Mouse (Mus musculus) limb, embryonic 10.5 days (tissue): ENCODE results near the gene Rhox2h. TPM values are rescaled to one million over a fixed set of nuclear protein-coding genes. Genes with fewer than 3 reads are reported as not detected.
"Not testable (repeated sequence)": the region's sequence is repeated elsewhere in the genome, so short reads cannot be mapped to it uniquely, and the experiment has no call there.

Experiments
- DNase-seq: peaks from one replicate; pipeline ENCODE4 v3.0.0-alpha.2; 2017; ENCODE audit warnings: low spot score
- H3K27ac ChIP-seq: fragments of 300-500 bp; sonication (generic); 2 replicates; pipeline ENCODE4 v1.5.1; 2016; ENCODE audit warnings: mild to moderate bottlenecking
- H3K27me3 ChIP-seq: fragments of 300-500 bp; sonication (generic); 2 replicates; pipeline ENCODE4 v1.6.1; 2016; ENCODE audit warnings: low read depth, mild to moderate bottlenecking; ENCODE audit not compliant: poor library complexity, severe bottlenecking
- H3K36me3 ChIP-seq: fragments of 300-500 bp; sonication (generic); 2 replicates; pipeline ENCODE4 v1.6.1; 2016; ENCODE audit warnings: mild to moderate bottlenecking, moderate library complexity
- H3K4me1 ChIP-seq: fragments of 300-500 bp; sonication (generic); 2 replicates; pipeline ENCODE4 v1.6.1; 2016
- H3K4me3 ChIP-seq: fragments of 300-500 bp; sonication (generic); 2 replicates; pipeline ENCODE4 v1.5.1; 2016; ENCODE audit warnings: mild to moderate bottlenecking, moderate library complexity
- H3K9me3 ChIP-seq: fragments of 300-500 bp; sonication (generic); replicated peaks from 2 replicates; pipeline ENCODE4 v1.6.1; 2016; ENCODE audit warnings: mild to moderate bottlenecking
- WGBS: fragments of 180-500 bp; shearing (Covaris S2); methylation state at CpG from one replicate; pipeline ENCODE4 v1.1.7; 2016; 5-methylcytosine and 5-hydroxymethylcytosine counted together
- polyA plus RNA-seq: library from polyadenylated mRNA; unstranded; fragments of >200 nt; fragmentation: Nextera tagmentation; extraction: Ambion mirVana; gene quantifications from 2 replicates; pipeline ENCODE4 v1.2.1, GENCODE M21; 2016

Gene Rhox2h
- not detected in 2 replicates for polyA plus RNA-seq

GRCm38 (mm10) chrX:37673177-37673576 is at the start of gene Rhox2h:
Rhox2h (minus strand) TSS chrX:37673277.
- not testable (repeated sequence) for DNase-seq, H3K36me3 ChIP-seq, H3K27me3 ChIP-seq, H3K4me3 ChIP-seq, H3K9me3 ChIP-seq, H3K27ac ChIP-seq, H3K4me1 ChIP-seq
- WGBS: 90% methylated on average over 8 of the region's 8 CpGs

GRCm38 (mm10) chrX:37701821-37702387 is 28.8 kb upstream of the Rhox2h start:
- H3K4me1 ChIP-seq: no peaks in the 10 kb centered on the region
- 82% methylated on average over 3 of the region's 3 CpGs for WGBS
- no peak for DNase-seq

GRCm38 (mm10) chrX:37692261-37692660 is 19.2 kb upstream of the Rhox2h start:
- Histone ChIP-seq H3K4me1 (no peaks in the 10 kb centered on the region), H3K27ac (no peak overlapping the region), H3K27me3 (no peaks in the 10 kb centered on the region), H3K4me3 (no peak overlapping the region), H3K9me3 (no peaks in the 10 kb centered on the region), H3K36me3 (no peaks in the 10 kb centered on the region)
- no peak for DNase-seq
- WGBS: 89% methylated on average over 2 of the region's 2 CpGs

More at GRCm38 (mm10) chrX:37701821-37702387, 28.8 kb upstream of the Rhox2h start:
- no peak overlapping the region for H3K27ac ChIP-seq
- H3K9me3 ChIP-seq: no peaks in the 10 kb centered on the region
- H3K4me3 ChIP-seq: no peak overlapping the region
- no peaks in the 10 kb centered on the region for H3K27me3 ChIP-seq
- H3K36me3 ChIP-seq: no peaks in the 10 kb centered on the region

- Histone ChIP-seq H3K27me3 (no peaks in the 10 kb centered on the region), H3K4me1 (no peaks in the 10 kb centered on the region), H3K36me3 (no peaks in the 10 kb centered on the region), H3K4me3 (no peak overlapping the region), H3K27ac (no peak overlapping the region), H3K9me3 (peaks cover 2% of the 10 kb centered on the region; the same call in 1 of the 2 replicates)
- no peak for DNase-seq
- 87% methylated on average over 24 of the region's 24 CpGs for WGBS
These were observed 10.1 kb upstream of the Rhox2h start for GRCm38 (mm10) chrX:37683031-37683715.

- H3K9me3 ChIP-seq, H3K27ac ChIP-seq, H3K4me1 ChIP-seq, DNase-seq, H3K4me3 ChIP-seq, H3K36me3 ChIP-seq, H3K27me3 ChIP-seq: not testable (repeated sequence)
- 91% methylated on average over 1 of the region's 3 CpGs for WGBS
These were observed 4.4 kb downstream of the Rhox2h start, which contains the start of gene Rhox3h for GRCm38 (mm10) chrX:37668664-37669063. Rhox3h (minus strand) TSS chrX:37668764.

- not testable (repeated sequence) for H3K9me3 ChIP-seq, H3K27ac ChIP-seq, DNase-seq, H3K27me3 ChIP-seq, H3K4me3 ChIP-seq, H3K36me3 ChIP-seq, H3K4me1 ChIP-seq
- WGBS: 94% methylated on average over 19 of the region's 20 CpGs
These were observed 21.9 kb downstream of the Rhox2h start, which contains the start of gene Rhox4g for GRCm38 (mm10) chrX:37651227-37651626. Rhox4g (minus strand) TSS chrX:37651327.

GRCm38 (mm10) chrX:37643370-37643769 is 29.7 kb downstream of the Rhox2h start, which contains the start of gene Rhox2g:
Rhox2g (minus strand) TSS chrX:37643470.
- not testable (repeated sequence) for H3K4me1 ChIP-seq, DNase-seq
- 90% methylated on average over 6 of the region's 6 CpGs for WGBS

GRCm38 (mm10) chrX:37628512-37628911 is 44.6 kb downstream of the Rhox2h start, which contains the start of gene Rhox3g:
Rhox3g (minus strand) TSS chrX:37628612.
- not testable (repeated sequence) for H3K4me3 ChIP-seq, DNase-seq
- 96% methylated on average over 2 of the region's 2 CpGs for WGBS

More at GRCm38 (mm10) chrX:37643370-37643769, 29.7 kb downstream of the Rhox2h start, which contains the start of gene Rhox2g:
- H3K9me3 ChIP-seq, H3K27ac ChIP-seq, H3K27me3 ChIP-seq, H3K36me3 ChIP-seq, H3K4me3 ChIP-seq: not testable (repeated sequence)

More at GRCm38 (mm10) chrX:37628512-37628911, 44.6 kb downstream of the Rhox2h start, which contains the start of gene Rhox3g:
- H3K27me3 ChIP-seq, H3K36me3 ChIP-seq, H3K4me1 ChIP-seq, H3K27ac ChIP-seq, H3K9me3 ChIP-seq: not testable (repeated sequence)

Other genes with a start within 250 kb of the Rhox2h start
- gene Rhox4b, start 240.8 kb downstream of the Rhox2h start, polyA plus RNA-seq: not detected in 2 replicates
- not detected in 2 replicates for gene Rhox2c, start 219.6 kb downstream of the Rhox2h start, polyA plus RNA-seq
- not detected in 2 replicates for gene Rhox3c, start 214.7 kb downstream of the Rhox2h start, polyA plus RNA-seq
- gene Rhox4c, start 192.9 kb downstream of the Rhox2h start, polyA plus RNA-seq: not detected in 2 replicates
- not detected in 2 replicates for gene Rhox2d, start 179.8 kb downstream of the Rhox2h start, polyA plus RNA-seq
- not detected in 2 replicates for gene Rhox4d, start 158.9 kb downstream of the Rhox2h start, polyA plus RNA-seq
- gene Rhox2e, start 142.8 kb downstream of the Rhox2h start, polyA plus RNA-seq: not detected in 2 replicates
- not detected in 2 replicates for gene Rhox3e, start 131.3 kb downstream of the Rhox2h start, polyA plus RNA-seq
- gene Rhox4e, start 115.9 kb downstream of the Rhox2h start, polyA plus RNA-seq: not detected in 2 replicates
- not detected in 2 replicates for gene Rhox2f, start 101.9 kb downstream of the Rhox2h start, polyA plus RNA-seq
- gene Rhox3f, start 92.3 kb downstream of the Rhox2h start, polyA plus RNA-seq: not detected in 2 replicates
- not detected in 2 replicates for gene Rhox4f, start 65.6 kb downstream of the Rhox2h start, polyA plus RNA-seq
- not detected in 2 replicates for gene Rhox3g, start 44.7 kb downstream of the Rhox2h start, polyA plus RNA-seq
- not detected in 2 replicates for gene Rhox2g, start 29.8 kb downstream of the Rhox2h start, polyA plus RNA-seq
- gene Rhox4g, start 21.9 kb downstream of the Rhox2h start, polyA plus RNA-seq: not detected in 2 replicates
- not detected in 2 replicates for gene Rhox3h, start 4.5 kb downstream of the Rhox2h start, polyA plus RNA-seq
- gene Rhox5, start 131.6 kb upstream of the Rhox2h start, polyA plus RNA-seq: 1.8 and 2.3 TPM in 2 replicates
- not detected in 2 replicates for gene Rhox6, start 153.6 kb upstream of the Rhox2h start, polyA plus RNA-seq
- not detected in 2 replicates for gene Rhox7a, start 158.4 kb upstream of the Rhox2h start, polyA plus RNA-seq
- gene Rhox8, start 205.7 kb upstream of the Rhox2h start, polyA plus RNA-seq: not detected in 2 replicates
- gene Rhox7b, start 224.0 kb upstream of the Rhox2h start, polyA plus RNA-seq: not detected in 2 replicates
- not detected in 2 replicates for gene Rhox9, start 228.5 kb upstream of the Rhox2h start, polyA plus RNA-seq